Mouse (Mus musculus) ES-E14 (cell line): ENCODE data around the gene Cenpe.

ENCODE experiments used
- CHD2 ChIP-seq: IDR thresholded peaks from 2 replicates; pipeline ENCODE4 v1.6.1; 2014; ENCODE audit warnings: mild to moderate bottlenecking, low read depth, low read length, inconsistent platforms
- MAFK ChIP-seq: IDR thresholded peaks from 2 replicates; pipeline ENCODE4 v1.6.1; 2014; ENCODE audit warnings: mild to moderate bottlenecking, low read depth, low read length, inconsistent platforms; ENCODE audit not compliant: insufficient read depth
- ZC3H11A ChIP-seq: IDR thresholded peaks from 2 replicates; pipeline ENCODE4 v1.6.1; 2012; ENCODE audit warnings: low read depth, mild to moderate bottlenecking, inconsistent platforms, low read length, borderline replicate concordance
- ZNF384 ChIP-seq: IDR thresholded peaks from 2 replicates; pipeline ENCODE4 v1.6.1; 2012; ENCODE audit warnings: low read depth, low read length, inconsistent platforms

GRCm38 (mm10) chr3:135251825-135252224 is 39.5 kb downstream of the Cenpe start:
- TF ChIP-seq ZC3H11A (no peak), ZNF384 (no peak), CHD2 (no peak), MAFK (peak; percentile 67)
